Mouse (Mus musculus) heart, postnatal 14 days (tissue): ENCODE data around the gene Pitx2. TPM values are rescaled to one million over a fixed set of nuclear protein-coding genes. Genes with fewer than 3 reads are reported as not detected.

Source experiments
- DNase-seq, 2 experiments: peaks; one replicate each; pipeline ENCODE4 v3.0.0; 2021 to 2022
- intact Hi-C: fragments of 180-260 bp; cut with DNase I; formaldehyde crosslinking; loops from one replicate; pipeline ENCODE4 v1.15.1; 2025
- total RNA-seq, 2 experiments: library from RNA; stranded (reverse); gene quantifications; 2 replicates each; pipeline ENCODE4 v1.2.3; 2021

Gene Pitx2
- total RNA-seq, 2 experiments from 2014 or later: 0.83 to 0.91 TPM

- DNase-seq: no peak
- intact Hi-C loops: no loop called here
Observed at GRCm38 (mm10) chr3:129238010-129238409, 38.3 kb downstream of the Pitx2 start.

DNA sequence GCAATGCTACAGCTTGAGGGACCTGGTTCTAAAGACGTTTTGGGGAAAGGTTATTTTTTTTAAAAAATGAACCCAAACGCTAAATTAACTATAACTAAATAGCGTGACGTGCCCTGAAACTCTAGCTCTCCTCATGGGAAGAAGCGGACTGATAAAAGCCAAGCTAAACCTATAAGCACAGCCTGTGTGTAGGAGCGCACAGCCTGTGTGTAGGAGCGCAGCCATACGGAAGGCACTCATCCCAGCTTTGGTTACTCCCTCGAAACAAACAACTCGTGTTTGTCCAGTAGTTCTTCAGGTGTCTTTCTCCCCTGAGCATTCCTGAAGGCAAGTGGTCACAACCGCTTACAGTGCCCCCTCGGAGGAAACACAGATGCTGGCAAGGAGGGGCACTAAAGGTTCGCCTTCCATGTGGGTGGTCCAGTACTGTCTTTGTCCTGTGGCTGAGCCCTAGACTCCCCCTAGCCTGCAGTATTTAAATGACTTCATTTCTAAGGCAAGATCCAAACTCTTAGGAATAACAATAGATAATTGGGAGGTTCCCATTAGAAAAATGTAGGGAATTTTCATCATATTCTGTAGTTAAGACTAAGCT lies 39.1 kb downstream of the Pitx2 start:
- no peak for DNase-seq
- intact Hi-C loops: no loop called here

- intact Hi-C loops: no loop called here
- DNase-seq: no peak
Observed at GRCm38 (mm10) chr3:129250997-129251396, 51.3 kb downstream of the Pitx2 start.

DNA sequence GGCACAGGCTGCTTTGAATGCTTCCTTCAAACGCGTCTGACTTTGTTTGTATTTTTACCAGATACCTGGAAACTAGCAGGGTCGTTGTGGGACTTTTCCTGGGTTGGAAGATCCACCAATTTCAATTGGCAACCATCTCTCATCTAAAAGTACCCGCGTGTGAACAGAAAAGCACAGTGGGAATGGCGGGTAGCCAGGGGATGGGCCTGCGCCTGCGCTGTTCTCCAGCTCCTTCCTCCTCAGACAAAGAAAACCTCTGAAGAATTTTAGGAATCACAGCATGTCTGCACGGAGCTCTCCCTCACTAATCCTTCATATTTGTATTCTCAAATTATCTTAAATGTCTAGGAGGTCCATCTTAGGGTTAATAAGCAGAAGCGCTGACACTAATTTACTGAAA lies 54.6 kb downstream of the Pitx2 start:
- intact Hi-C loops: no loop called here
- no peak for DNase-seq

- peak in 1 of 2 experiments; percentile 2 for DNase-seq
- intact Hi-C loops: no loop called here
Observed at GRCm38 (mm10) chr3:129256283-129256682, 56.6 kb downstream of the Pitx2 start.

- peak in 1 of 2 experiments; percentile 12 for DNase-seq
Observed at GRCm38 (mm10) chr3:129256766-129257165, 57.1 kb downstream of the Pitx2 start.

DNA sequence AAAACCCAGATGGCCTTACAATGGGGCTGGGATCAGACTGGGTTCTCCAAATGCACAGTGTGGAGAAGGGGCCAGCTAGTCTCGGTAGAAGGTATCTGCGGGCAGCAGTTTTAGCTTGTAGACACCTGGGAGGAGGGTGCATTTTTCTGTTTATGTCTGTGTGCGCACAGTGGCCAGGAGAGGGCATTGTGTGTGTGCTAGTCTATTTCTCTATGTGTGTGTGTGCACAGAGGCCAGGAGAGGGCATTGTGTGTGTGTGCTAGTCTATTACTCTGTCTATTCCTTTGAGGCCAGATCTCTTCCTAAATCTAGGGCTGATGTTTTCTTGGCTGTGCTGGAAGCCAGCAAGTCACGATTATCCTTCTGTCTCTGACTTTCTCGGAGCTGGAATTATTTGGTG lies 58.8 kb downstream of the Pitx2 start:
- intact Hi-C loops: no loop called here
- no peak for DNase-seq

More at GRCm38 (mm10) chr3:129256766-129257165, 57.1 kb downstream of the Pitx2 start:
- intact Hi-C loops: no loop called here

Other genes with a start within 250 kb of the Pitx2 start
- 1 to 10 TPM; 7.1 to 7.9 TPM for gene Enpep, start 132.8 kb downstream of the Pitx2 start, total RNA-seq